Mouse (Mus musculus): ENCODE results near the gene Fbxo22. TPM values are rescaled to one million over a fixed set of nuclear protein-coding genes. Genes with fewer than 3 reads are reported as not detected.
A peak's percentile ranks its signal among the peaks of the same experiment; 100 is the strongest.

Fbxo22 gene
- total and polyA plus RNA-seq, 2 experiments from 2014 or later, result 45.0 to 48.3 TPM

- DNase-seq (ENCODE audit: low spot score) (no peak), ATAC-seq (ENCODE audit: insufficient read depth, low read depth) (no peak)
- WGBS, result 86% methylated on average over 3 of the region's 3 CpGs
- TF ChIP-seq CTCF (IDR thresholded peaks at IDR 0.05; ENCODE audit: low read depth) (no peak), EP300 (IDR thresholded peaks at IDR 0.05; ENCODE audit: low read depth) (no peak)
- no peaks in the 10 kb centered on the region for H3K9me3 ChIP-seq (replicated peaks; ENCODE audit: control insufficient read depth, low read length)
- no peak overlapping the region for H3K9ac ChIP-seq (replicated peaks; ENCODE audit: low read depth, low read length)
- no peak overlapping the region for H3K4me3 ChIP-seq (ENCODE audit: low read depth, low read length)
- peaks cover 69% of the 10 kb centered on the region for H3K36me3 ChIP-seq (replicated peaks; ENCODE audit: control insufficient read depth, insufficient read depth, low read length)
- H3K4me1 ChIP-seq (ENCODE audit: control insufficient read depth, insufficient read depth), result 0 out of 2 replicates have a peak, but pooled peaks cover 2% of the 10 kb centered on the region
- H3K27ac ChIP-seq (ENCODE audit: low read depth), result no peak overlapping the region
- no peak overlapping the region for H3K4me2 ChIP-seq (ENCODE audit: low read depth, low read length)
- H3K27me3 ChIP-seq (ENCODE audit: control insufficient read depth, insufficient read depth, low read length), result no peaks in the 10 kb centered on the region
Observed at GRCm38 (mm10) chr9:55215648-55216047, 6.9 kb downstream of the Fbxo22 start.

- TF ChIP-seq EP300 (IDR thresholded peaks at IDR 0.05; ENCODE audit: low read depth) (no peak), CTCF (IDR thresholded peaks at IDR 0.05; ENCODE audit: low read depth) (no peak)
- ATAC-seq (ENCODE audit: insufficient read depth, low read depth) (no peak), DNase-seq (ENCODE audit: low spot score) (no peak)
- Histone ChIP-seq H3K4me2 (ENCODE audit: low read depth, low read length) (no peak overlapping the region), H3K9ac (replicated peaks; ENCODE audit: low read depth, low read length) (no peak overlapping the region), H3K27me3 (ENCODE audit: control insufficient read depth, insufficient read depth, low read length) (no peaks in the 10 kb centered on the region), H3K4me3 (ENCODE audit: low read depth, low read length) (no peak overlapping the region), H3K27ac (ENCODE audit: low read depth) (no peak overlapping the region), H3K9me3 (replicated peaks; ENCODE audit: control insufficient read depth, low read length) (no peaks in the 10 kb centered on the region), H3K36me3 (replicated peaks; ENCODE audit: control insufficient read depth, insufficient read depth, low read length) (peaks cover 73% of the 10 kb centered on the region), H3K4me1 (ENCODE audit: control insufficient read depth, insufficient read depth) (no peaks in the 10 kb centered on the region)
- WGBS, result 91% methylated on average over 2 of the region's 2 CpGs
Observed at GRCm38 (mm10) chr9:55216078-55216477, 7.4 kb downstream of the Fbxo22 start.

- Histone ChIP-seq H3K27ac (ENCODE audit: low read depth) (no peak overlapping the region), H3K36me3 (replicated peaks; ENCODE audit: control insufficient read depth, insufficient read depth, low read length) (peaks cover 86% of the 10 kb centered on the region), H3K9ac (replicated peaks; ENCODE audit: low read depth, low read length) (no peak overlapping the region), H3K9me3 (replicated peaks; ENCODE audit: control insufficient read depth, low read length) (no peaks in the 10 kb centered on the region), H3K4me1 (ENCODE audit: control insufficient read depth, insufficient read depth) (no peaks in the 10 kb centered on the region), H3K4me2 (ENCODE audit: low read depth, low read length) (no peak overlapping the region), H3K27me3 (ENCODE audit: control insufficient read depth, insufficient read depth, low read length) (no peaks in the 10 kb centered on the region), H3K4me3 (ENCODE audit: low read depth, low read length) (no peak overlapping the region)
- 87% methylated on average over 3 of the region's 3 CpGs for WGBS
- no peak for ATAC-seq (ENCODE audit: insufficient read depth, low read depth)
- no peak for DNase-seq (ENCODE audit: low spot score)
- no peak for TF ChIP-seq CTCF (IDR thresholded peaks at IDR 0.05; ENCODE audit: low read depth)
- no peak for TF ChIP-seq EP300 (IDR thresholded peaks at IDR 0.05; ENCODE audit: low read depth)
Observed at GRCm38 (mm10) chr9:55217381-55217780, 8.7 kb downstream of the Fbxo22 start.

GRCm38 (mm10) chr9:55225165-55225737 lies 16.5 kb downstream of the Fbxo22 start:
- H3K27ac ChIP-seq (ENCODE audit: low read depth), result peak overlapping the region; percentile 22; the same call in 1 of the 2 replicates
- peaks cover 44% of the 10 kb centered on the region for H3K36me3 ChIP-seq (replicated peaks; ENCODE audit: control insufficient read depth, insufficient read depth, low read length)
- DNase-seq (ENCODE audit: low spot score) (no peak), ATAC-seq (ENCODE audit: insufficient read depth, low read depth) (no peak)
- H3K9ac ChIP-seq (replicated peaks; ENCODE audit: low read depth, low read length), result no peak overlapping the region
- H3K4me1 ChIP-seq (ENCODE audit: control insufficient read depth, insufficient read depth), result no peaks in the 10 kb centered on the region
- H3K4me3 ChIP-seq (ENCODE audit: low read depth, low read length), result no peak overlapping the region
- H3K27me3 ChIP-seq (ENCODE audit: control insufficient read depth, insufficient read depth, low read length), result no peaks in the 10 kb centered on the region
- no peaks in the 10 kb centered on the region for H3K9me3 ChIP-seq (replicated peaks; ENCODE audit: control insufficient read depth, low read length)
- 78% methylated on average over 7 of the region's 7 CpGs for WGBS
- no peak for TF ChIP-seq EP300 (IDR thresholded peaks at IDR 0.05; ENCODE audit: low read depth)
- no peak for TF ChIP-seq CTCF (IDR thresholded peaks at IDR 0.05; ENCODE audit: low read depth)
- no peak overlapping the region for H3K4me2 ChIP-seq (ENCODE audit: low read depth, low read length)

- TF ChIP-seq CTCF (IDR thresholded peaks at IDR 0.05; ENCODE audit: low read depth), result no peak
- DNase-seq (ENCODE audit: low spot score) (no peak), ATAC-seq (ENCODE audit: insufficient read depth, low read depth) (no peak)
- H3K9me3 ChIP-seq (replicated peaks; ENCODE audit: control insufficient read depth, low read length), result no peaks in the 10 kb centered on the region
- no peaks in the 10 kb centered on the region for H3K27me3 ChIP-seq (ENCODE audit: control insufficient read depth, insufficient read depth, low read length)
- H3K4me3 ChIP-seq (ENCODE audit: low read depth, low read length), result no peak overlapping the region
- no peak overlapping the region for H3K9ac ChIP-seq (replicated peaks; ENCODE audit: low read depth, low read length)
- H3K4me2 ChIP-seq (ENCODE audit: low read depth, low read length), result no peak overlapping the region
- peaks cover 34% of the 10 kb centered on the region for H3K36me3 ChIP-seq (replicated peaks; ENCODE audit: control insufficient read depth, insufficient read depth, low read length)
- no peaks in the 10 kb centered on the region for H3K4me1 ChIP-seq (ENCODE audit: control insufficient read depth, insufficient read depth)
- 92% methylated on average over 3 of the region's 3 CpGs for WGBS
- H3K27ac ChIP-seq (ENCODE audit: low read depth), result no peak overlapping the region
Observed at GRCm38 (mm10) chr9:55226251-55226650, 17.5 kb downstream of the Fbxo22 start.

GRCm38 (mm10) chr9:55228149-55228548 lies 19.4 kb downstream of the Fbxo22 start:
- Histone ChIP-seq H3K27ac (ENCODE audit: low read depth) (no peak overlapping the region), H3K9ac (replicated peaks; ENCODE audit: low read depth, low read length) (no peak overlapping the region), H3K27me3 (ENCODE audit: control insufficient read depth, insufficient read depth, low read length) (no peaks in the 10 kb centered on the region), H3K4me3 (ENCODE audit: low read depth, low read length) (no peak overlapping the region), H3K9me3 (replicated peaks; ENCODE audit: control insufficient read depth, low read length) (no peaks in the 10 kb centered on the region), H3K4me1 (ENCODE audit: control insufficient read depth, insufficient read depth) (no peaks in the 10 kb centered on the region), H3K36me3 (replicated peaks; ENCODE audit: control insufficient read depth, insufficient read depth, low read length) (peaks cover 18% of the 10 kb centered on the region), H3K4me2 (ENCODE audit: low read depth, low read length) (no peak overlapping the region)
- ATAC-seq (ENCODE audit: insufficient read depth, low read depth) (no peak), DNase-seq (ENCODE audit: low spot score) (no peak)
- WGBS, result 73% methylated on average over 4 of the region's 4 CpGs
- TF ChIP-seq EP300 (IDR thresholded peaks at IDR 0.05; ENCODE audit: low read depth), result no peak
- no peak for TF ChIP-seq CTCF (IDR thresholded peaks at IDR 0.05; ENCODE audit: low read depth)
